Mouse (Mus musculus) testis, adult 2 months (tissue): ENCODE results near the gene Sf1.

ENCODE experiments used
- CTCF ChIP-seq: fragments of 200-500 bp; IDR thresholded peaks from 2 replicates; pipeline ENCODE4 v1.5.1; 2012; ENCODE audit warnings: low read depth, mild to moderate bottlenecking, inconsistent platforms, low read length, moderate library complexity; ENCODE audit not compliant: control insufficient read depth, insufficient read depth, insufficient replicate concordance
- POLR2A ChIP-seq: fragments of 200-500 bp; IDR thresholded peaks from 2 replicates; pipeline ENCODE4 v1.6.1; 2012; ENCODE audit warnings: low read depth, mild to moderate bottlenecking, inconsistent platforms, low read length, moderate library complexity; ENCODE audit not compliant: control insufficient read depth

DNA sequence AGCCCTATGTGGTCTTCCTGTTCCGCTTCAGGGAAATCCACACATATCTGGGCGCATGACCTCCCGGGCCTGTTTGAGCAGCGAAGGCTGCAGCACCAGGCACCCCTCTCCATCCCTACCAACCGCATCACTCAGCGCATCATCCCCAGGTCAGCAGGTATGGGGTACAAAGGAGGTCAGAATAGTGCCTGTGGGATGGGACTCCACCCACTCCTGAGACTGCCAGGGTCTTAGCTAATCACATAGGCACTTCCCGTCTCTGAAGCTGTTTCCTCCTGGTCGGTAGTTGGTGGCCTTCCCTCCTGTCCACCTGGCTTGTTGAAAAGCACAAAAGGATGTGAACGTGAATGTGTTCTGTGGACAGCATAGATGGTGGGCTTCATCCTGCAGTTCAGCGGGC, 16.8 kb upstream of the Sf1 start:
- TF ChIP-seq POLR2A (no peak), CTCF (no peak)
